Mouse (Mus musculus) G1E (cell line): ENCODE results near the gene Ptprr. TPM values are rescaled to one million over a fixed set of nuclear protein-coding genes. Genes with fewer than 3 reads are reported as not detected.

Experiments used
- ATAC-seq: 2 replicates; pipeline ENCODE4 v1.8.0; 2016; ENCODE audit warnings: mild to moderate bottlenecking; ENCODE audit not compliant: insufficient number of reproducible peaks, poor library complexity, low FRiP score, severe bottlenecking; ENCODE audit errors: extremely low read depth
- DNase-seq: peaks from one replicate; pipeline ENCODE4 v3.0.0; 2012; ENCODE audit warnings: low spot score
- H3K27me3 ChIP-seq: 2 replicates; pipeline ENCODE4 v1.6.1; 2012; ENCODE audit warnings: mild to moderate bottlenecking, low read length, inconsistent platforms; ENCODE audit not compliant: insufficient read depth
- H3K36me3 ChIP-seq: replicated peaks from 2 replicates; pipeline ENCODE3; 2012; ENCODE audit warnings: mild to moderate bottlenecking, inconsistent platforms
- H3K4me1 ChIP-seq: 2 replicates; pipeline ENCODE4 v1.6.1; 2012; ENCODE audit warnings: low read depth, low read length, inconsistent platforms, mixed read lengths; ENCODE audit not compliant: insufficient read depth
- H3K4me3 ChIP-seq: 2 replicates; pipeline ENCODE4 v1.5.1; 2012; ENCODE audit warnings: low read depth, mild to moderate bottlenecking, inconsistent platforms, low read length, moderate library complexity, mixed read lengths
- H3K9me3 ChIP-seq: replicated peaks from 2 replicates; pipeline ENCODE4 v1.6.1; 2012; ENCODE audit warnings: inconsistent platforms
- CTCF ChIP-seq: IDR thresholded peaks from 2 replicates; pipeline ENCODE4 v1.5.1; 2012; ENCODE audit warnings: low read depth, low read length, inconsistent platforms, mixed read lengths
- GATA1 ChIP-seq: IDR thresholded peaks from 2 replicates; pipeline ENCODE4 v1.6.1; 2012; ENCODE audit warnings: borderline replicate concordance, low read length, inconsistent platforms, mixed read lengths
- GATA2 ChIP-seq: IDR thresholded peaks from 2 replicates; pipeline ENCODE4 v1.6.1; 2012; ENCODE audit warnings: low read depth, low read length, inconsistent platforms, borderline replicate concordance
- POLR2AphosphoS5 ChIP-seq: IDR thresholded peaks from 2 replicates; pipeline ENCODE4 v1.6.1; 2012; ENCODE audit warnings: low read depth, low read length, inconsistent platforms; ENCODE audit not compliant: insufficient replicate concordance
- TAL1 ChIP-seq: conservative IDR thresholded peaks from 2 replicates; pipeline ENCODE4 v1.6.1; 2012; ENCODE audit warnings: low read depth, low read length, inconsistent platforms, mixed read lengths
- polyA plus RNA-seq: library from polyadenylated mRNA; stranded (reverse); fragments of >175 nt; gene quantifications from 2 replicates; pipeline ENCODE4 v1.2.3, GENCODE M21; 2012
- total RNA-seq, 2 experiments: library from RNA; stranded (forward) in 1 of 2; stranded (reverse) in 1 of 2; fragments of 200-1000 nt in 1 of 2; fragments of >200 nt in 1 of 2; fragmentation: Nextera tagmentation in 1 of 2; gene quantifications; 2 replicates each; pipeline ENCODE4 v1.2.3; 2014 to 2017

Gene Ptprr
- total and polyA plus RNA-seq, 3 experiments, result 0.11 TPM; not detected in 2

- DNase-seq (no peak), ATAC-seq (no peak)
- H3K4me1 ChIP-seq, result no peaks in the 10 kb centered on the region
- no peaks in the 10 kb centered on the region for H3K27me3 ChIP-seq
- TF ChIP-seq TAL1, result no peak
- TF ChIP-seq GATA2, result no peak
- no peak for TF ChIP-seq CTCF
- TF ChIP-seq GATA1, result no peak
- no peak for TF ChIP-seq POLR2AphosphoS5
- H3K36me3 ChIP-seq, result no peaks in the 10 kb centered on the region
- H3K4me3 ChIP-seq, result no peak overlapping the region
- peaks cover 41% of the 10 kb centered on the region for H3K9me3 ChIP-seq
These were observed 473 bp downstream of the Ptprr start for GRCm38 (mm10) chr10:116018480-116018891.

GRCm38 (mm10) chr10:116019086-116019860 is 1.3 kb downstream of the Ptprr start:
- Histone ChIP-seq H3K9me3 (peaks cover 43% of the 10 kb centered on the region), H3K27me3 (no peaks in the 10 kb centered on the region), H3K4me1 (no peaks in the 10 kb centered on the region), H3K36me3 (no peaks in the 10 kb centered on the region), H3K4me3 (no peak overlapping the region)
- DNase-seq (no peak), ATAC-seq (no peak)
- TF ChIP-seq GATA1, result no peak
- TF ChIP-seq GATA2, result no peak
- TF ChIP-seq CTCF, result no peak
- TF ChIP-seq TAL1, result no peak
- no peak for TF ChIP-seq POLR2AphosphoS5

GRCm38 (mm10) chr10:116021081-116021480 is 3.1 kb downstream of the Ptprr start:
- Histone ChIP-seq H3K4me3 (no peak overlapping the region), H3K27me3 (no peaks in the 10 kb centered on the region), H3K36me3 (no peaks in the 10 kb centered on the region), H3K4me1 (no peaks in the 10 kb centered on the region), H3K9me3 (peaks cover 35% of the 10 kb centered on the region)
- TF ChIP-seq GATA2, result no peak
- TF ChIP-seq GATA1, result no peak
- TF ChIP-seq TAL1, result no peak
- TF ChIP-seq POLR2AphosphoS5, result no peak
- no peak for TF ChIP-seq CTCF
- DNase-seq (no peak), ATAC-seq (no peak)

GRCm38 (mm10) chr10:116038150-116038549 is 20.1 kb downstream of the Ptprr start:
- DNase-seq (no peak), ATAC-seq (no peak)
- Histone ChIP-seq H3K4me1 (no peaks in the 10 kb centered on the region), H3K27me3 (no peaks in the 10 kb centered on the region), H3K9me3 (peaks cover 8% of the 10 kb centered on the region), H3K36me3 (no peaks in the 10 kb centered on the region), H3K4me3 (no peak overlapping the region)
- TF ChIP-seq GATA2 (no peak), CTCF (no peak), TAL1 (no peak), GATA1 (no peak), POLR2AphosphoS5 (no peak)

- no peak for TF ChIP-seq CTCF
- TF ChIP-seq GATA2, result no peak
- no peak for TF ChIP-seq POLR2AphosphoS5
- TF ChIP-seq GATA1, result no peak
- TF ChIP-seq TAL1, result no peak
- Histone ChIP-seq H3K36me3 (no peaks in the 10 kb centered on the region), H3K4me3 (no peak overlapping the region), H3K4me1 (no peaks in the 10 kb centered on the region), H3K27me3 (no peaks in the 10 kb centered on the region), H3K9me3 (peaks cover 37% of the 10 kb centered on the region)
- DNase-seq, result no peak
- no peak for ATAC-seq
These were observed 57.9 kb downstream of the Ptprr start for GRCm38 (mm10) chr10:116075954-116076353.

- H3K27me3 ChIP-seq, result no peaks in the 10 kb centered on the region
These were observed 60.6 kb downstream of the Ptprr start for GRCm38 (mm10) chr10:116078636-116079035.

GRCm38 (mm10) chr10:116079396-116079795 is 61.4 kb downstream of the Ptprr start:
- Histone ChIP-seq H3K4me1 (no peaks in the 10 kb centered on the region), H3K36me3 (no peaks in the 10 kb centered on the region), H3K9me3 (peaks cover 44% of the 10 kb centered on the region), H3K27me3 (no peaks in the 10 kb centered on the region), H3K4me3 (no peak overlapping the region)
- TF ChIP-seq POLR2AphosphoS5 (no peak), GATA2 (no peak), TAL1 (no peak), CTCF (no peak), GATA1 (no peak)
- DNase-seq (no peak), ATAC-seq (no peak)

More at GRCm38 (mm10) chr10:116078636-116079035, 60.6 kb downstream of the Ptprr start:
- Histone ChIP-seq H3K4me1 (no peaks in the 10 kb centered on the region), H3K36me3 (no peaks in the 10 kb centered on the region), H3K4me3 (no peak overlapping the region), H3K9me3 (peaks cover 46% of the 10 kb centered on the region)
- TF ChIP-seq GATA1 (no peak), GATA2 (no peak), CTCF (no peak), TAL1 (no peak)
- ATAC-seq (no peak), DNase-seq (no peak)
